Mouse (Mus musculus) MEL (cell line): ENCODE results near the gene C2cd2.

Experiments used
- CTCF ChIP-seq, 3 experiments: IDR thresholded peaks in 2 of 3; conservative IDR thresholded peaks in 1 of 3; 2 replicates each; pipeline ENCODE4 v1.5.1; 2011 to 2012; ENCODE audit warnings: low read length in 3 of 3, low read depth in 2 of 3, mild to moderate bottlenecking in 2 of 3, improper control_type of control experiment in 1 of 3, inconsistent platforms in 1 of 3, mixed read lengths in 1 of 3, moderate library complexity in 1 of 3; ENCODE audit not compliant: control insufficient read depth in 1 of 3, insufficient read depth in 1 of 3, poor library complexity in 1 of 3, severe bottlenecking in 1 of 3
- E2F4 ChIP-seq: IDR thresholded peaks from 2 replicates; pipeline ENCODE4 v1.6.1; 2011; ENCODE audit warnings: low read depth, low read length, improper control_type of control experiment, borderline replicate concordance
- EP300 ChIP-seq, 2 experiments: IDR thresholded peaks; 2 replicates each; pipeline ENCODE4 v1.6.1; 2011; ENCODE audit warnings: improper control_type of control experiment in 2 of 2, low read length in 2 of 2, low read depth in 1 of 2, mild to moderate bottlenecking in 1 of 2
- HCFC1 ChIP-seq: IDR thresholded peaks from 2 replicates; pipeline ENCODE4 v1.6.1; 2012; ENCODE audit warnings: low read depth, mild to moderate bottlenecking, inconsistent platforms, low read length, improper control_type of control experiment, moderate library complexity
- JUND ChIP-seq: IDR thresholded peaks from 2 replicates; pipeline ENCODE4 v1.6.1; 2011; ENCODE audit warnings: low read depth, mild to moderate bottlenecking, improper control_type of control experiment, low read length
- KAT2A ChIP-seq: conservative IDR thresholded peaks from 2 replicates; pipeline ENCODE4 v1.6.1; 2012; ENCODE audit warnings: low read depth, low read length, improper control_type of control experiment, inconsistent platforms
- MAFK ChIP-seq: IDR thresholded peaks from 2 replicates; pipeline ENCODE4 v1.6.1; 2011; ENCODE audit warnings: low read depth, mild to moderate bottlenecking, low read length, improper control_type of control experiment, borderline replicate concordance
- MAX ChIP-seq: IDR thresholded peaks from 2 replicates; pipeline ENCODE4 v1.6.1; 2011; ENCODE audit warnings: low read length, improper control_type of control experiment
- POLR2A ChIP-seq, 2 experiments: IDR thresholded peaks; 2 replicates each; pipeline ENCODE4 v1.6.1; 2011 to 2012; ENCODE audit warnings: low read length in 2 of 2, mild to moderate bottlenecking in 2 of 2, control low read depth in 1 of 2, improper control_type of control experiment in 1 of 2, low read depth in 1 of 2, moderate library complexity in 1 of 2; ENCODE audit not compliant: control insufficient read depth in 1 of 2, insufficient read depth in 1 of 2, poor library complexity in 1 of 2
- RAD21 ChIP-seq: IDR thresholded peaks from 2 replicates; pipeline ENCODE4 v1.6.1; 2011; ENCODE audit warnings: mild to moderate bottlenecking, low read depth, low read length, improper control_type of control experiment
- RCOR1 ChIP-seq: IDR thresholded peaks from 2 replicates; pipeline ENCODE4 v1.6.1; 2012; ENCODE audit warnings: low read depth, mild to moderate bottlenecking, inconsistent platforms, low read length, improper control_type of control experiment
- SMC3 ChIP-seq: IDR thresholded peaks from 2 replicates; pipeline ENCODE4 v1.6.1; 2011; ENCODE audit warnings: low read depth, low read length, improper control_type of control experiment
- TBP ChIP-seq: IDR thresholded peaks from 2 replicates; pipeline ENCODE4 v1.8.0; 2011; ENCODE audit warnings: low read depth, low read length, improper control_type of control experiment
- UBTF ChIP-seq: IDR thresholded peaks from 2 replicates; pipeline ENCODE4 v1.6.1; 2012; ENCODE audit warnings: low read depth, mild to moderate bottlenecking, inconsistent platforms, low read length, improper control_type of control experiment, moderate library complexity, borderline replicate concordance; ENCODE audit not compliant: insufficient read depth

DNA sequence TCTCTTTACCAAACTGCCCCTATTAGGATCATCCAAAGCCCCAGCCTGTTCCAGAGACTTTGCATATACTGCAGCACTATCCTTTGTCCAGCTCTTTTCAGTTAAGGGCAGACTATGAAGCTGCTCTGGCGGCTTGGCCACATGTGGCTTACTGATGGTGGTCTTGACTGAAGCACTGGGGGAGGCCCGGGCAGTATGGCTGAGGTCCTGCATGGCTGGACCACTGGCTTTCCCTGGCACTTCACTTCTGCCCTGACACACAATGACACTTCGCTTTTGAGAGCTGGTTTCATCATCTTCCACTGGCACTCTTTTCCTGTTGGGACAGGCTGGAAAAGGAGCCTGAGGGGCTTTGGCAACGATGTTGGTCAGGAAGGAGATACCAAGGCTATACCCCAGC lies 10.0 kb downstream of the C2cd2 start:
- no peak for TF ChIP-seq CTCF (IDR thresholded peaks at IDR 0.05 in 2 of 3, conservative IDR thresholded peaks at IDR 0.05 in 1 of 3; ENCODE audit: control insufficient read depth in 1 of 3, insufficient read depth in 1 of 3, low read depth in 2 of 3, low read length in 3 of 3, poor library complexity in 1 of 3, severe bottlenecking in 1 of 3)
- no peak for TF ChIP-seq TBP
- no peak for TF ChIP-seq HCFC1
- TF ChIP-seq RAD21, result no peak
- no peak for TF ChIP-seq JUND
- TF ChIP-seq MAFK, result no peak
- TF ChIP-seq SMC3, result no peak
- no peak for TF ChIP-seq POLR2A (IDR thresholded peaks at IDR 0.05; ENCODE audit: control insufficient read depth in 1 of 2, insufficient read depth in 1 of 2, low read depth in 1 of 2, low read length in 2 of 2, poor library complexity in 1 of 2)
- TF ChIP-seq EP300 (IDR thresholded peaks at IDR 0.05; ENCODE audit: low read depth in 1 of 2, low read length in 2 of 2), result no peak
- TF ChIP-seq RCOR1, result no peak
- no peak for TF ChIP-seq MAX
- no peak for TF ChIP-seq E2F4
- no peak for TF ChIP-seq UBTF
- no peak for TF ChIP-seq KAT2A
